Mouse (Mus musculus): Measurements from ENCODE around the gene Usp20. TPM values are rescaled to one million over a fixed set of nuclear protein-coding genes. Genes with fewer than 3 reads are reported as not detected.

Usp20 gene
- total and polyA plus RNA-seq, 3 experiments, result 43.9 to 55.0 (median 50.8) TPM

GRCm38 (mm10) chr2:30954797-30955196 lies 27.3 kb upstream of the Usp20 start:
- TF ChIP-seq EP300 (IDR thresholded peaks at IDR 0.05; ENCODE audit: insufficient read depth, low read depth, low read length) (no peak), POLR2A (IDR thresholded peaks at IDR 0.05; ENCODE audit: insufficient read depth, low read depth, low read length) (no peak), CTCF (IDR thresholded peaks at IDR 0.05) (no peak)
- intact Hi-C loops (cut with DNase I), result no loop called here
- Histone ChIP-seq H3K79me2 (replicated peaks; ENCODE audit: control insufficient read depth, insufficient read depth, low read length) (no peaks in the 10 kb centered on the region), H3K4me1 (ENCODE audit: control insufficient read depth, insufficient read depth, low read length) (peaks cover 4% of the 10 kb centered on the region), H3K27ac (no peak overlapping the region), H3K27me3 (ENCODE audit: control insufficient read depth, insufficient read depth, low read length) (no peaks in the 10 kb centered on the region), H3K9ac (ENCODE audit: low read depth, low read length) (no peak overlapping the region), H3K36me3 (ENCODE audit: control insufficient read depth, insufficient read depth, low read length) (peaks cover 3% of the 10 kb centered on the region; the same call in 1 of the 2 replicates), H3K4me3 (no peak overlapping the region)
- 43% methylated on average over 6 of the region's 6 CpGs for WGBS
- peak in 1 of 2 experiments; percentile 20 for DNase-seq

- WGBS, result 81% methylated on average over 4 of the region's 4 CpGs
- Histone ChIP-seq H3K4me3 (no peak overlapping the region), H3K9ac (ENCODE audit: low read depth, low read length) (no peak overlapping the region), H3K27me3 (ENCODE audit: control insufficient read depth, insufficient read depth, low read length) (no peaks in the 10 kb centered on the region), H3K79me2 (replicated peaks; ENCODE audit: control insufficient read depth, insufficient read depth, low read length) (no peaks in the 10 kb centered on the region), H3K4me1 (ENCODE audit: control insufficient read depth, insufficient read depth, low read length) (peaks cover 2% of the 10 kb centered on the region), H3K27ac (no peak overlapping the region), H3K36me3 (ENCODE audit: control insufficient read depth, insufficient read depth, low read length) (peaks cover 3% of the 10 kb centered on the region; the same call in 1 of the 2 replicates)
- no peak for DNase-seq
- intact Hi-C loops (cut with DNase I), result no loop called here
- TF ChIP-seq EP300 (IDR thresholded peaks at IDR 0.05; ENCODE audit: insufficient read depth, low read depth, low read length), result no peak
- no peak for TF ChIP-seq POLR2A (IDR thresholded peaks at IDR 0.05; ENCODE audit: insufficient read depth, low read depth, low read length)
- no peak for TF ChIP-seq CTCF (IDR thresholded peaks at IDR 0.05)
Measured at GRCm38 (mm10) chr2:30957511-30957910, 24.6 kb upstream of the Usp20 start.

GRCm38 (mm10) chr2:30958726-30959125 lies 23.4 kb upstream of the Usp20 start:
- Histone ChIP-seq H3K27me3 (ENCODE audit: control insufficient read depth, insufficient read depth, low read length) (no peaks in the 10 kb centered on the region), H3K36me3 (ENCODE audit: control insufficient read depth, insufficient read depth, low read length) (peaks cover 3% of the 10 kb centered on the region; the same call in 1 of the 2 replicates), H3K79me2 (replicated peaks; ENCODE audit: control insufficient read depth, insufficient read depth, low read length) (no peaks in the 10 kb centered on the region), H3K4me3 (no peak overlapping the region), H3K9ac (ENCODE audit: low read depth, low read length) (no peak overlapping the region), H3K27ac (no peak overlapping the region), H3K4me1 (ENCODE audit: control insufficient read depth, insufficient read depth, low read length) (no peaks in the 10 kb centered on the region; the same call in 1 of the 2 replicates)
- intact Hi-C loops (cut with DNase I), result no loop called here
- no peak for TF ChIP-seq CTCF (IDR thresholded peaks at IDR 0.05)
- TF ChIP-seq POLR2A (IDR thresholded peaks at IDR 0.05; ENCODE audit: insufficient read depth, low read depth, low read length), result no peak
- TF ChIP-seq EP300 (IDR thresholded peaks at IDR 0.05; ENCODE audit: insufficient read depth, low read depth, low read length), result no peak
- DNase-seq, result no peak
- 82% methylated on average over 14 of the region's 14 CpGs for WGBS

- WGBS, result 44% methylated on average over 5 of the region's 5 CpGs
Measured at GRCm38 (mm10) chr2:30959856-30960255, 22.2 kb upstream of the Usp20 start.

GRCm38 (mm10) chr2:30962570-30963254 lies 19.4 kb upstream of the Usp20 start:
- Histone ChIP-seq H3K36me3 (ENCODE audit: control insufficient read depth, insufficient read depth, low read length) (no peaks in the 10 kb centered on the region), H3K4me3 (no peak overlapping the region), H3K27me3 (ENCODE audit: control insufficient read depth, insufficient read depth, low read length) (no peaks in the 10 kb centered on the region), H3K27ac (no peak overlapping the region), H3K79me2 (replicated peaks; ENCODE audit: control insufficient read depth, insufficient read depth, low read length) (peaks cover 2% of the 10 kb centered on the region), H3K4me1 (ENCODE audit: control insufficient read depth, insufficient read depth, low read length) (peaks cover 4% of the 10 kb centered on the region), H3K9ac (ENCODE audit: low read depth, low read length) (no peak overlapping the region)
- intact Hi-C loops (cut with DNase I), result no loop called here
- no peak for DNase-seq
- no peak for TF ChIP-seq EP300 (IDR thresholded peaks at IDR 0.05; ENCODE audit: insufficient read depth, low read depth, low read length)
- TF ChIP-seq POLR2A (IDR thresholded peaks at IDR 0.05; ENCODE audit: insufficient read depth, low read depth, low read length), result no peak
- no peak for TF ChIP-seq CTCF (IDR thresholded peaks at IDR 0.05)
- 72% methylated on average over 11 of the region's 11 CpGs for WGBS

More at GRCm38 (mm10) chr2:30959856-30960255, 22.2 kb upstream of the Usp20 start:
- no peak for DNase-seq
- Histone ChIP-seq H3K4me3 (no peak overlapping the region), H3K36me3 (ENCODE audit: control insufficient read depth, insufficient read depth, low read length) (no peaks in the 10 kb centered on the region), H3K9ac (ENCODE audit: low read depth, low read length) (no peak overlapping the region), H3K27ac (no peak overlapping the region), H3K27me3 (ENCODE audit: control insufficient read depth, insufficient read depth, low read length) (no peaks in the 10 kb centered on the region), H3K79me2 (replicated peaks; ENCODE audit: control insufficient read depth, insufficient read depth, low read length) (no peaks in the 10 kb centered on the region), H3K4me1 (ENCODE audit: control insufficient read depth, insufficient read depth, low read length) (no peaks in the 10 kb centered on the region)
- intact Hi-C loops (cut with DNase I), result no loop called here
- TF ChIP-seq CTCF (IDR thresholded peaks at IDR 0.05), result no peak
- TF ChIP-seq EP300 (IDR thresholded peaks at IDR 0.05; ENCODE audit: insufficient read depth, low read depth, low read length), result no peak
- TF ChIP-seq POLR2A (IDR thresholded peaks at IDR 0.05; ENCODE audit: insufficient read depth, low read depth, low read length), result no peak

- intact Hi-C loops (cut with DNase I), result no loop called here
Measured at GRCm38 (mm10) chr2:30965627-30966026, 16.5 kb upstream of the Usp20 start.

More at GRCm38 (mm10) chr2:30965627-30966026, 16.5 kb upstream of the Usp20 start:
- H3K4me3 ChIP-seq, result no peak overlapping the region
- WGBS, result 83% methylated on average over 8 of the region's 8 CpGs
- no peak for TF ChIP-seq POLR2A (IDR thresholded peaks at IDR 0.05; ENCODE audit: insufficient read depth, low read depth, low read length)
- TF ChIP-seq EP300 (IDR thresholded peaks at IDR 0.05; ENCODE audit: insufficient read depth, low read depth, low read length), result no peak
- no peak for TF ChIP-seq CTCF (IDR thresholded peaks at IDR 0.05)
- H3K27me3 ChIP-seq (ENCODE audit: control insufficient read depth, insufficient read depth, low read length), result no peaks in the 10 kb centered on the region
- H3K79me2 ChIP-seq (replicated peaks; ENCODE audit: control insufficient read depth, insufficient read depth, low read length), result peaks cover 2% of the 10 kb centered on the region
- no peak overlapping the region for H3K9ac ChIP-seq (ENCODE audit: low read depth, low read length)
- peaks cover 4% of the 10 kb centered on the region for H3K4me1 ChIP-seq (ENCODE audit: control insufficient read depth, insufficient read depth, low read length)
- no peak overlapping the region for H3K27ac ChIP-seq
- DNase-seq, result no peak
- H3K36me3 ChIP-seq (ENCODE audit: control insufficient read depth, insufficient read depth, low read length), result no peaks in the 10 kb centered on the region
